Mouse (Mus musculus): Measurements from ENCODE around the gene Patj.

GRCm38 (mm10) chr4:98486475-98486874 is 90.9 kb downstream of the Patj start:
- TF ChIP-seq CTCF (IDR thresholded peaks at IDR 0.05; ENCODE audit: borderline replicate concordance, extremely low read depth, insufficient read depth, insufficient read length): no peak
- TF ChIP-seq POLR2A (IDR thresholded peaks at IDR 0.05; ENCODE audit: borderline replicate concordance, extremely low read depth, insufficient read depth, insufficient read length, poor library complexity, severe bottlenecking): no peak

Data from brain, embryonic 14.5 days (tissue).